Mouse (Mus musculus) forebrain, embryonic 16.5 days (tissue): ENCODE measurements around the gene 2310022B05Rik. TPM values are rescaled to one million over a fixed set of nuclear protein-coding genes. Genes with fewer than 3 reads are reported as not detected.
A peak's percentile ranks its signal among the peaks of the same experiment; 100 is the strongest.

Source experiments
- ATAC-seq: fragments of 200-750 bp; cut with Nextera tagmentation; 2 replicates; pipeline ENCODE4 v1.8.0; 2017; ENCODE audit warnings: mild to moderate bottlenecking, moderate library complexity
- H3K27ac ChIP-seq: fragments of 300-500 bp; sonication (generic); 2 replicates; pipeline ENCODE4 v1.5.1; 2014; ENCODE audit warnings: low read length, control low read depth
- H3K27me3 ChIP-seq: fragments of 300-500 bp; sonication (generic); replicated peaks from 2 replicates; pipeline ENCODE4 v1.6.1; 2014; ENCODE audit warnings: low read length; ENCODE audit not compliant: control insufficient read depth, insufficient read depth
- H3K36me3 ChIP-seq: fragments of 300-500 bp; sonication (generic); 2 replicates; pipeline ENCODE4 v1.6.1; 2014; ENCODE audit not compliant: control insufficient read depth, insufficient read depth
- H3K4me1 ChIP-seq: fragments of 300-500 bp; sonication (generic); replicated peaks from 2 replicates; pipeline ENCODE4 v1.6.1; 2014; ENCODE audit warnings: low read length; ENCODE audit not compliant: control insufficient read depth, insufficient read depth
- H3K4me2 ChIP-seq: fragments of 300-500 bp; sonication (generic); 2 replicates; pipeline ENCODE4 v1.6.1; 2014; ENCODE audit warnings: mild to moderate bottlenecking, low read length, control low read depth
- H3K4me3 ChIP-seq: fragments of 300-500 bp; sonication (generic); replicated peaks from 2 replicates; pipeline ENCODE4 v1.5.1; 2014; ENCODE audit warnings: mild to moderate bottlenecking, low read length, control low read depth
- H3K9ac ChIP-seq: fragments of 300-500 bp; sonication (generic); replicated peaks from 2 replicates; pipeline ENCODE4 v1.6.1; 2014; ENCODE audit warnings: low read depth, low read length, control low read depth
- H3K9me3 ChIP-seq: fragments of 300-500 bp; sonication (generic); 2 replicates; pipeline ENCODE4 v1.6.1; 2016; ENCODE audit warnings: low read length; ENCODE audit not compliant: control insufficient read depth
- WGBS: fragments of 180-500 bp; shearing (Covaris S2); extraction: QIAGEN DNeasy Blood & Tissue Kit; methylation state at CpG from one replicate; pipeline ENCODE4 v1.1.7; 2014; 5-methylcytosine and 5-hydroxymethylcytosine counted together
- polyA plus RNA-seq: library from polyadenylated mRNA; unstranded; fragments of >200 nt; fragmentation: Nextera tagmentation; extraction: Ambion mirVana; gene quantifications from 2 replicates; pipeline ENCODE4 v1.2.1, GENCODE M21; 2015

2310022B05Rik gene
- polyA plus RNA-seq, 1 experiment from 2014 or later, result 26.0 TPM

GRCm38 (mm10) chr8:124630489-124630888 lies 32.7 kb downstream of the 2310022B05Rik start:
- 85% methylated on average over 6 of the region's 6 CpGs for WGBS
- H3K9ac ChIP-seq, result no peak overlapping the region
- no peak overlapping the region for H3K27ac ChIP-seq
- no peak overlapping the region for H3K4me3 ChIP-seq
- H3K4me1 ChIP-seq, result peaks cover 17% of the 10 kb centered on the region
- H3K9me3 ChIP-seq, result no peaks in the 10 kb centered on the region
- ATAC-seq, result no peak
- no peaks in the 10 kb centered on the region for H3K27me3 ChIP-seq
- H3K4me2 ChIP-seq, result no peak overlapping the region
- H3K36me3 ChIP-seq, result no peaks in the 10 kb centered on the region

- Histone ChIP-seq H3K4me1 (peaks cover 9% of the 10 kb centered on the region), H3K27ac (no peak overlapping the region), H3K27me3 (no peaks in the 10 kb centered on the region), H3K36me3 (no peaks in the 10 kb centered on the region), H3K9me3 (no peaks in the 10 kb centered on the region), H3K4me2 (no peak overlapping the region), H3K4me3 (no peak overlapping the region), H3K9ac (no peak overlapping the region)
- WGBS, result 88% methylated on average over 9 of the region's 9 CpGs
- no peak for ATAC-seq
Observed at GRCm38 (mm10) chr8:124626251-124626650, 36.9 kb downstream of the 2310022B05Rik start.

- no peak overlapping the region for H3K9ac ChIP-seq
- H3K4me2 ChIP-seq, result no peak overlapping the region
- H3K27me3 ChIP-seq, result peaks cover 3% of the 10 kb centered on the region; the same call in 1 of the 2 replicates
- H3K27ac ChIP-seq, result peak overlapping the region; percentile 71
- ATAC-seq, result peak; percentile 86
- H3K36me3 ChIP-seq, result no peaks in the 10 kb centered on the region
- peaks cover 17% of the 10 kb centered on the region for H3K4me1 ChIP-seq
- H3K4me3 ChIP-seq, result no peak overlapping the region
- no peaks in the 10 kb centered on the region for H3K9me3 ChIP-seq
- 14% methylated on average over 5 of the region's 5 CpGs for WGBS
Observed at GRCm38 (mm10) chr8:124621255-124621654, 41.9 kb downstream of the 2310022B05Rik start.

- H3K9ac ChIP-seq, result no peak overlapping the region
- H3K27me3 ChIP-seq, result peaks cover 5% of the 10 kb centered on the region; the same call in 1 of the 2 replicates
- 62% methylated on average over 9 of the region's 9 CpGs for WGBS
- no peak overlapping the region for H3K27ac ChIP-seq
- H3K4me3 ChIP-seq, result no peak overlapping the region
- H3K36me3 ChIP-seq, result no peaks in the 10 kb centered on the region
- H3K9me3 ChIP-seq, result no peaks in the 10 kb centered on the region
- peaks cover 17% of the 10 kb centered on the region for H3K4me1 ChIP-seq
- no peak for ATAC-seq
- H3K4me2 ChIP-seq, result no peak overlapping the region
Observed at GRCm38 (mm10) chr8:124618252-124618651, 44.9 kb downstream of the 2310022B05Rik start.

- H3K9me3 ChIP-seq, result no peaks in the 10 kb centered on the region
- H3K27me3 ChIP-seq, result peaks cover 5% of the 10 kb centered on the region; the same call in 1 of the 2 replicates
- 2% methylated on average over 17 of the region's 17 CpGs for WGBS
- peak overlapping the region; percentile 61 for H3K9ac ChIP-seq
- H3K36me3 ChIP-seq, result no peaks in the 10 kb centered on the region
- H3K4me2 ChIP-seq, result peak overlapping the region; percentile 63
- H3K4me3 ChIP-seq, result peak overlapping the region; percentile 46
- H3K4me1 ChIP-seq, result peaks cover 17% of the 10 kb centered on the region
- H3K27ac ChIP-seq, result no peak overlapping the region
- peak; percentile 84 for ATAC-seq
Observed at GRCm38 (mm10) chr8:124617266-124617869, 45.8 kb downstream of the 2310022B05Rik start.

DNA sequence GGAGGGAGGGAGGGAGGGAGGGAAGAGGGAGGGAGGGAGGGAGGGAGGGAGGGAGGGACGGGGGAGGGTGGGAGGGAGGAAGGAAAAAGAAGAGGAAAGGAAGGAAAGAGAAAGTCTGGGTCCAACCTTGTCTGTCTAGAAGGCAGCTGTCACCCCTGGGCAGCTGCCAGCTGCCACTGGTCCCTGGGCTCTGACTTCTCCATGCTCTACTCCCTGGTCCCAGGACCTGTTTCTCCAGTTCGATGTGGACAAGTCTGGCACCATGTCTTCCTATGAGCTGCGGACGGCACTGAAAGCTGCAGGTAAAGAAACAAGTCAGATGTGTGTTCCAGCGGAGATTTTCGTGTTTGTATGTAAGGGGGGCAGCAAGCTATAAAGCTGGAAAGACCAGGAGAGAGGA lies 48.8 kb downstream of the 2310022B05Rik start:
- WGBS, result 80% methylated on average over 6 of the region's 6 CpGs
- H3K4me3 ChIP-seq, result no peak overlapping the region
- H3K4me2 ChIP-seq, result no peak overlapping the region
- H3K27ac ChIP-seq, result no peak overlapping the region
- no peaks in the 10 kb centered on the region for H3K9me3 ChIP-seq
- no peak overlapping the region for H3K9ac ChIP-seq
- ATAC-seq, result no peak
- H3K4me1 ChIP-seq, result peaks cover 10% of the 10 kb centered on the region; the same call in 1 of the 2 replicates
- no peaks in the 10 kb centered on the region for H3K36me3 ChIP-seq
- peaks cover 5% of the 10 kb centered on the region; the same call in 1 of the 2 replicates for H3K27me3 ChIP-seq

GRCm38 (mm10) chr8:124608972-124609353 lies 54.2 kb downstream of the 2310022B05Rik start:
- Histone ChIP-seq H3K27ac (no peak overlapping the region), H3K9me3 (no peaks in the 10 kb centered on the region), H3K36me3 (no peaks in the 10 kb centered on the region), H3K4me1 (no peaks in the 10 kb centered on the region), H3K4me3 (no peak overlapping the region), H3K9ac (no peak overlapping the region), H3K4me2 (no peak overlapping the region), H3K27me3 (no peaks in the 10 kb centered on the region)
- 68% methylated on average over 9 of the region's 9 CpGs for WGBS
- no peak for ATAC-seq

DNA sequence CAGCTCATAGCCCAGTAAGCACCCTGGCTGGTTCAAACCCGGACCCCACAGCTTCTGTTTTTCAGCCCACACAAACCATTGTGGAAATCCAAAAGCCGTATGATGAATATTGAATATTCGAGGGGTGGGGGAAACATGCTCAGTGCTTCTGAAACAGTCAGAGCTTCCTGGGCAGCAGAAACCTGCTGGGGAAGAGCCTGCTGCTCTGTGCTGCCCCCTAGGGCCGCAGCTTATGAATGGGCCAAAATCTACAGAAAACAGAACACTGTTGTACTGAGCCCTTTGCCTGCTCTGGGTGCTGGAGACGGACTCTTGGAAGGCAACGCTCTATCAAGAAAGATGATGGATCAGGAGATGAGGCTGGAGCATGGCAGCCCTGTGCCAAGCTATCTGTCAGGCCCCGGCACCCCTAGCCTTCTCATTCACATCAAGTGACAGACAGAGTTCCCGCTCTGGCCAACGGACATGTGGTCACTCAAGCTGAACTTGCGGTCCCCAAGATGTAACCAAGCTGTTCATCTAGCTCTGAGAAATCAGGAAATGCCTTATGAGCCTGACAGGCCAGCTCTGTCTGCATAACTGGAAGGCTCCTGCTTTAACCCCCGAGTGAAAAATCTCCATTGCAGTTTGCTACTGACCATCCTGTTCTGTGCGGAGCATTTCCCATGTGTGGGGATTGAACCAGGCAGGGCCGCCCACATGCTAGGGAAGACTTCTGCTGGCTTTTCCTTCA lies 54.8 kb downstream of the 2310022B05Rik start:
- Histone ChIP-seq H3K36me3 (no peaks in the 10 kb centered on the region), H3K27me3 (no peaks in the 10 kb centered on the region), H3K27ac (no peak overlapping the region), H3K9ac (no peak overlapping the region), H3K9me3 (no peaks in the 10 kb centered on the region), H3K4me2 (no peak overlapping the region), H3K4me3 (no peak overlapping the region), H3K4me1 (no peaks in the 10 kb centered on the region)
- ATAC-seq, result no peak
- 75% methylated on average over 13 of the region's 13 CpGs for WGBS

DNA sequence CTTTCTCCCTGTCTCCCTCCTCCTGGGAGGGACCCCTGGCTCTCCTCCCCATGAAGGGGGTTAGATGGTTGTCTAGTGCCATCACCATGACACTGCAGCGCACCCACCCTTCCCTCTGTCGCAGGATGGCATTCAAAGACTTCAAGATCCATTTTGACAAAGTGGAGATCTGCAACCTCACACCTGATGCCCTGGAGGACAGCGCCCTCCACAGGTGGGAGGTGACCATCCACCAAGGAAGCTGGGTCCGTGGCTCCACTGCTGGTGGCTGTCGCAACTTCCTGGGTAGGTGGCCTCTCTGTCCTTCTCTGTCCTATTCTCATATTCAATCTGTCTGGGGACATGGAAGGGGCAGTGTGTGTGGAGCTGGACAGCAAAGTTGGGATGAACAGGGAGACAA lies 59.1 kb downstream of the 2310022B05Rik start:
- WGBS, result 71% methylated on average over 5 of the region's 5 CpGs
- Histone ChIP-seq H3K36me3 (no peaks in the 10 kb centered on the region), H3K27ac (no peak overlapping the region), H3K4me2 (no peak overlapping the region), H3K4me3 (no peak overlapping the region), H3K4me1 (no peaks in the 10 kb centered on the region), H3K9me3 (no peaks in the 10 kb centered on the region), H3K9ac (no peak overlapping the region), H3K27me3 (no peaks in the 10 kb centered on the region)
- no peak for ATAC-seq
